Mouse (Mus musculus) C2C12 (cell line): Measurements from ENCODE around the gene Dync1li2.

Experiments
- CEBPB ChIP-seq: IDR thresholded peaks from one replicate; pipeline ENCODE4 v1.6.1; 2011; ENCODE audit warnings: low read depth, mild to moderate bottlenecking, control low read depth, moderate library complexity
- CTCF ChIP-seq: IDR thresholded peaks from one replicate; pipeline ENCODE4 v1.5.1; 2011; ENCODE audit not compliant: control insufficient read depth, insufficient read depth, insufficient read length
- FOSL1 ChIP-seq: IDR thresholded peaks from one replicate; pipeline ENCODE4 v1.8.0; 2011; ENCODE audit warnings: mild to moderate bottlenecking, low read length; ENCODE audit not compliant: poor library complexity, insufficient read depth, severe bottlenecking
- MAX ChIP-seq: IDR thresholded peaks from one replicate; pipeline ENCODE4 v1.6.1; 2011; ENCODE audit warnings: mild to moderate bottlenecking, control low read depth
- MYOD1 ChIP-seq: IDR thresholded peaks from one replicate; pipeline ENCODE4 v1.6.1; 2011; ENCODE audit warnings: low read depth; ENCODE audit not compliant: control insufficient read depth, insufficient read length
- MYOG ChIP-seq: IDR thresholded peaks from one replicate; pipeline ENCODE4 v1.6.1; 2011; ENCODE audit not compliant: control insufficient read depth, insufficient read length; ENCODE audit errors: extremely low read depth
- USF1 ChIP-seq: IDR thresholded peaks from one replicate; pipeline ENCODE4 v1.6.1; 2011; ENCODE audit warnings: low read depth, mild to moderate bottlenecking, control low read depth, moderate library complexity

DNA sequence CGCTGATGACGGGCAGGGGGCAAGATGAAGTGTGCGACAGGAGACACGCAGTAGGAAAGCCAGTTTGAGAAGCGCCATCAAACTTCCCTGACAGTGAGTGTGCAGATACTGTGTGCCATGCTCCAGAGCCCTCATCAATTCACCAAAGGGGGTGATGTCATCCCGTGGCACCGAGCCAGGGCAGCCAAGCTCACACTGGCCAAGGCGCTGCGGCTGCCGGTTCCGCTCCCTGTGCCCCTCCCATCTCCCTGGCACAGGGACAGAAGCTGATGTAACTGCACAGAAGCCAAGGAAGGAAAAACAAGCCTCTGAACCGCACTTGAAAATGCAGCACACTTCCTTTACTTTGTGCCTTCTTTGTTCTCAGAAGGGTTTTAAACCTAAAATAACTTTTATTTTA, 6.8 kb downstream of the Dync1li2 start:
- TF ChIP-seq MAX (peak; percentile 75), CTCF (no peak), CEBPB (peak; percentile 40), USF1 (no peak), MYOG (no peak), MYOD1 (no peak), FOSL1 (no peak)
